Mouse (Mus musculus): Measurements from ENCODE around the gene Spata16. TPM values are rescaled to one million over a fixed set of nuclear protein-coding genes. Genes with fewer than 3 reads are reported as not detected.
"Not testable (repeated sequence)": the region's sequence is repeated elsewhere in the genome, so short reads cannot be mapped to it uniquely, and the experiment has no call there.

Gene Spata16
- total RNA-seq (2021): not detected
- long read RNA-seq, experiment 1: 0 reads
- long read RNA-seq, experiment 2: 0 reads

DNA sequence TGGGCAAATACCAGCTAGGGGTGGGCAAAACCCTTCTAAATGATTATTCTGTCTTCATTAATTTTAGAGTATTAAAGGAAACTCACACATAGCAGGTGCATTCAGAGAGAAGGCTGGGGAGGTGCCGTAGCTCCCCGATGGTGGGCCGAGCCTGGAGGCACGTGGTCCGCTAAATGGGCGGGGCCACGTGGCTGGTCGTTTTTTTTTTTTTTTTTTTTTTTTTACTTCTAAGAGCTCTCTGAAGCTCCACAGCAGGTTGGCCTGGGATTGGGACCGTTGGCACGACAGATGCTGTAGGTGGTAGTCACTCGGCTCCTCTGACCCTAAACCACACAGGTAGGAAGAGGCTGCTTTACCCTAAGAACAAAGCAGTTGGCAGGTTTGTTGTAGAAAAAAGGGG lies at the start of gene Spata16:
Spata16 (plus strand) TSS at position 219 of the 400 bp plus-strand sequence.
- Histone ChIP-seq H3K27ac (no peak within 1 kb of the TSS), H3K4me3 (no peak within 1 kb of the TSS)
- intact Hi-C loops (cut with DNase I): no loop called here
- DNase-seq: no peak
- no peak for TF ChIP-seq CTCF (IDR thresholded peaks at IDR 0.05)

DNA sequence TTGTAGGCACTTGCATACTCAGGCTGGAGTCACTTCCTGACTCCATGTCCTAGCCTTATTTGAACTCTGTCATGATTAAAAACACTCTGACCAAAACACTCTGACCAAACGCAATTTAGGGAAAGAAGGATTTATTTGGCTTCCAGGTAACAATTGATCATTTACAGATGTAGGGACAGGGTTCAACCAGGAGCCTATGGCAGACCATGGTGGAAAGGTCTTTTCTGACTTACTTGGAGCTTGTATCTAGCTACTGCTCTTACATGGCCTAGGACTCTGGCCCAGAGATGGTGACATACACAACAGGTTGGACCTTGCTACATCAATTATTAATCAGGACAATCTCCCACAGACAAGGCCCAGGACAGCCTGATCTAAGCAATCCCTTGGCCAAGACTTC lies 32.6 kb upstream of the Spata16 start:
- intact Hi-C loops (cut with DNase I): no loop called here
- TF ChIP-seq CTCF (IDR thresholded peaks at IDR 0.05): no peak

DNA sequence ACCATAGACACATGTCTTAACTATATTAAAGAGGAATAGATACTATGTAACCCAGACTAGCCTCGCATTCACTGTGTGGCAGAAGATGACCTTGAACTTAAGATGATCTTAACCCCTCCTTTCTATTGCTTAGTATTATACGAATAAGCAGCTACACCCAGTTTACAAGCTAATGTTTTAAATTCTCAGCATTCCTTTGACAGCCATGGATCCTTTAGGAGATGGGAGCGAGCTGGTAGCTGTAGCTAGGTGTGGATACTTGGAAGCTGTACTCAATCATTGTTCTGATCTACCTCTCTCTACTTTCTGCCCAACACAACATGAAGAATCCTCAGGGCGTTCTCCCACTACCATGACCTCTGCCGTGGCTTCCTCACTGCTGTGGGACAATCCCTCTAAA lies 28.9 kb upstream of the Spata16 start:
- intact Hi-C loops (cut with DNase I): no loop called here

More for the DNA sequence above, 32.6 kb upstream of the Spata16 start:
- no peak overlapping the region for H3K27ac ChIP-seq
- no peak for DNase-seq
- no peak overlapping the region for H3K4me3 ChIP-seq

DNA sequence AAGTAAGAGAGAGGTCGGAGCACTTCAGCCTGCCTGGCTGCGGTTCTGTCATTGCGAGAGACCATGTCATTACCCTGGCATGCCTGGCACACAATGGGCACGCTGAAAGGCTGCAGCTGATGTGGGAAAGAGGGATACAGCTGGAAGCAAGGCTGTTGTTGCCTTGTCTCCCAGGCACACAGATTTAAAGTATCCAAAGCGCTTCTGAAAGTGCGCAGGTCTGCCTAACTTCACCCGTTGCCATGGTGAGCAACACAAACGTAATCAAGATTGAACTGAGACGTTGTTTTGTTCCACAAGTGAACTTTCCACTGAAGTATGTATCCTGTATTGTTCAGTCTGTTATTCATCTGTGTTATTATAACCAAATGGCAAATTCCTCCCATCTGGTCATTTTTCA lies 1.8 kb downstream of the Spata16 start:
- no peak for DNase-seq
- intact Hi-C loops (cut with DNase I): no loop called here
- H3K27ac ChIP-seq: no peak overlapping the region
- TF ChIP-seq CTCF (IDR thresholded peaks at IDR 0.05): no peak
- no peak overlapping the region for H3K4me3 ChIP-seq

More for the DNA sequence above, 28.9 kb upstream of the Spata16 start:
- H3K27ac ChIP-seq: no peak overlapping the region
- H3K4me3 ChIP-seq: no peak overlapping the region
- DNase-seq: no peak
- no peak for TF ChIP-seq CTCF (IDR thresholded peaks at IDR 0.05)

DNA sequence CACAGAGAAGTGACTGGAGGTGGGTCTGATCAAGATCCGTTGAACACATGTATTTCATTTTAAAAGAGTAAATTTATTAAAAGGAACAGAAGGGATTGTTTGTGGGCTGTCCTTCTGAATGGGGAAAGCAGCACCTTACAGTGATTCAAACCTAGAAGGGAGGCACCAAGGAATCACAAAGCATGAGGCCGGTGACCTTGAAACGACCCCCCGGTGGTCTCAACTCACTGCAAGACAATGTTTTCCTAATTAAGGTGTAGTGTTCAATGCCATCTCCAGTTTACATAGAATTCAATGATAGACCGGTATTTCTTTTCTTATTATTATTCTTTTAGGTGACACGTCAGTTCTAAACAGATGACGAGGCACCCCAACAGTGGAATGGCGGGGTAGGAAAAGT lies 2.4 kb downstream of the Spata16 start:
- no peak overlapping the region for H3K4me3 ChIP-seq
- DNase-seq: no peak
- intact Hi-C loops (cut with DNase I): no loop called here
- no peak overlapping the region for H3K27ac ChIP-seq
- no peak for TF ChIP-seq CTCF (IDR thresholded peaks at IDR 0.05)

DNA sequence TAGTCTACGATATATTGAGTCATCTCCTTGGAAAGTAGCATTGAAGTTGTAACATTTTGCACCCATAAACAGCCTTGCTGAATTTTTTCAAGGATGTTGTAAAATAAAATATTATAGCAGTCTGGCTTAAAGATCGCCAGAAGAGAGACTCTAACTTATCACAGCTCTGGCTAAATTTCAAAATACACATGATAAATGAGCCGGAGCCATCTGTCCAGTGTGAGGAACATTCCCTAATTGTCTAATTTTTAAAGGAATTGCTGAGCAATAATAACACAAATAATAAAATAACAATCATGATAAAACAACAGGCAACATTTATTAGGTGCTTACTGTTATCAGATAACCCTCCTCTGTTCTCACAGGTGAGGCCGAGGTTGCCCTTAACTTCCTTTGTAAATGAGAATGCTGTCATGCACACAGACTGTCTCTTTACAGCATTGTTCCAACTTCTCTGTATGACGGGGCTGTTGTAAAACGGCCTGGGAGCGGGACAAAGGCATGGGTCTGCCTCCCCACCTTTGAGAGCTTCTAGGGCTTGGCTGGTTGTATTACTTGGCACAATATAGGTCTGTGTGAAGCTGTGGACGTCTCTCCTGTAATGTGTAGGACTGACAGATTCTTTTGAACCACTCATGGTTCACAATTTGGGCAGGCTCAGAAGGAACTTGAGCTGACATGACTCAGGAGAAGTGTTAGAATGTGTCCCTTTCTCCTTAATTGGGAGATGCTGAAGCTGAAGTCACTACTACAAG lies 3.1 kb downstream of the Spata16 start:
- no peak for DNase-seq
- no peak overlapping the region for H3K4me3 ChIP-seq
- H3K27ac ChIP-seq: no peak overlapping the region
- no peak for TF ChIP-seq CTCF (IDR thresholded peaks at IDR 0.05)
- intact Hi-C loops (cut with DNase I): no loop called here

DNA sequence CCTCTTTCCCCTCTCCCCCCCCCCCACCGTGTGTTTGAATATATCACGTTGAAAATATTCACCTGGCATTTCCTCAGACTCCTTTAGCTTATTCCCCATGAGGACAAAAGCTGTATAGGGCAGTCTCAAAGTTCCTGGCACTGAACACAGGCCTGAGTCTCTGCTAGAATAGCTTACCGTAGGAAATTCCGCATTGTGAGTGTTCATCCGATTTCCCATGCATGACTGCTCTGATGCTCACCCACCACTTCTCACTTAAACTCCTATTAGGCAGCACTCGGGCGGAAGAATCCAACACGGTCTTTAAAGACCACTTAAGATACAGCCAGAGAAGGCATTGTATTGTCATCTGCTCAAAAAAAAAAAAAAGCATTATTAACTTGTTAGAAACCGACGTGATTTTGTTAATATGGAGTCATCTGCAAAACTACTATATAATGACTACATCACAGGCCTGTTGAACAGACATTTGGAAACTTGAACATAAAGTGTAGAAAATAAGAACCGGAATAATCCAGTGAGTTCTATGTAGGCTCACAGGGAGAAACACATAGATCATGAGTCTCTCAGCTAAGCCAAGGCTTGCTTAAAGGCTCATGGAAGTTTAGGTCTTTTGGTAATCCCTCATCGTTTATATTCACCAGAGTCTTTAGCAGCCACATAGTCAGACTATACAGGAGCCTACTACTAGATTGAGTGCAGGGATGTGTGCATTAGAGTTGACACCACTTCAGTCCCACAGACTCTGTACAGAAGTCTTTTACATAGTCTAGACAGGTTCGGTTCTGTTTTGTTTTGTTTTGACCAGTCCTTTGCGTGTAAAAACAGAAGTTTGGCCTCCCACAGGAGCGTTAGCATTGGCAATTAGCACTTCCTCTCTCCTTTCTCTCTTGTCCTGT lies 4.2 kb downstream of the Spata16 start:
- TF ChIP-seq CTCF (IDR thresholded peaks at IDR 0.05): no peak
- intact Hi-C loops (cut with DNase I): no loop called here
- no peak overlapping the region for H3K4me3 ChIP-seq
- DNase-seq: no peak
- H3K27ac ChIP-seq: no peak overlapping the region

DNA sequence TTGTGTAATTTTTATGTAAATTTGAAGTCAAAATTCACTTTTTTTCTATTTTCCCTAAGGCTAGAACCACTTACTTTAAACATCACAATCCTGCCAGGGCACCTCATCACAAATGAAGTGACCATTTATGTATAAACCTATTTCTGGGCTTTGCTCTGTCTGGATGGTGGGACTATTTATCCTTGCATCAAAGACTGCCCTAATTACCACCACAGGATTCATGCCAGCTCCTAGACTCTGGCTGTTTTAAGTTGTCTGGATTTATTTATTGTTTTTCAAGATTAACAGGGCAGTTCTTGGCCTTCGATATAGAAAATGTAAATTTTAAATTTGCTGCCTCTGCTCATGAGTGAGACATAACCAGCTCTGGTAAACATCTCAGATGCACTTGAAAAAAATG lies 6.7 kb downstream of the Spata16 start:
- Histone ChIP-seq H3K27ac (no peak overlapping the region), H3K4me3 (no peak overlapping the region)
- intact Hi-C loops (cut with DNase I): no loop called here
- no peak for DNase-seq
- no peak for TF ChIP-seq CTCF (IDR thresholded peaks at IDR 0.05)

DNA sequence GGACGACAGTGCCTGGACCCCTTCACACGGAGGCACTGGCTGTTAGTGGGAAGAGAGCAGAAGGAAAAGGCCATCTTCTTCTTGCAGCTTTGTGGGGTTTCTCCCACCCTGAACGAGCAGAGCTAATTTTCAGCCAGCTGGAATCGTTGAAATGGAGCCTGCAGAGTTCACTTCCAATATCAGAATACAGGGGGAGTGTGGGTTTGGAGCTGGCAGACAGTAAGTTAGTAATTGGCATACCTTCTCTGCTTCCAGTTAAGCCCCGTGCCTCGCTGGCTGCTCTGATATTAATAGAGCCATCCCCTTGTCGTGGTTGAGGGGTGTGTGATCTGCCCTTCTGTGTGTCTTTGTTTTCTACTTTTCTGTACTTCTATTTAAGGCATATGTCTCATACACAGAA lies 9.4 kb downstream of the Spata16 start:
- intact Hi-C loops (cut with DNase I): no loop called here
- Histone ChIP-seq H3K4me3 (no peak overlapping the region), H3K27ac (no peak overlapping the region)
- no peak for DNase-seq
- TF ChIP-seq CTCF (IDR thresholded peaks at IDR 0.05): no peak

DNA sequence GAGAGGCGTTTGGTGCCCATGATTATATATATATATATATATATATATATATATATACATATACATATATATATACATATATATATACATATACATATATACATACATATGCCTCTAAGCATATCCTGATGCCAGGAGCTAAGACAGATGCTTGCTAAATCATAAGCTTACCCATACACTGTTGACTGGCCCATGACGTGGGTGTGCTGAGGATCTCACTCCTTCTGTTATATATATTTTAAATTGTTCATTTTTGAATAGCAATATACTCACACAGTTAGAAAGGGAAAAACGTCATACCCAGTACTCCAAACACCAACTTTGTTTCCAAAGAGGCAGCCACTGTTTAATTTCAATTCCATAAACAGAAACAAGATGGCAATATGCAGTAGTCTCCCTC lies 48.4 kb downstream of the Spata16 start:
- no peak for TF ChIP-seq CTCF (IDR thresholded peaks at IDR 0.05)
- intact Hi-C loops (cut with DNase I): no loop called here
- no peak for DNase-seq
- H3K27ac ChIP-seq: no peak overlapping the region
- no peak overlapping the region for H3K4me3 ChIP-seq

DNA sequence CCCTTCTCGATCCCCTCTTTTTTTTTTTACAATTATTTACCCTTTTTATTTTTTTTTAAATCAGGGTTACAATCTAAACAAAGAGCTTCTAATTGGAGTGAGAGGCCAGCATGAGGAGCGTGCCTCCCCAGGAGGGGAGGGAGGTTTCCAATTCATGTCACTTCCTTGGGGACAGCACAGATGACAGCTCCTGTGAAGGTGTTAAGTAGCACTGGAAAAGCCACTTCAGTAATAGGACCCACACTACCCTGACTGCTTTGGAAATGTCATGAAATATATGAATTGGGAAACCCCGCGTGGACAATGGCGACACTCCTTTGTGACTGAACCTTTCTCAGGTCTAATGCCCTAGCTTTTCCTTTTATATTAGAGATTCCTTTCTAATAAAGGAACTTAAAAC lies 72.1 kb downstream of the Spata16 start:
- DNase-seq; H3K27ac ChIP-seq; H3K4me3 ChIP-seq; intact Hi-C loops (cut with DNase I): not testable (repeated sequence)

DNA sequence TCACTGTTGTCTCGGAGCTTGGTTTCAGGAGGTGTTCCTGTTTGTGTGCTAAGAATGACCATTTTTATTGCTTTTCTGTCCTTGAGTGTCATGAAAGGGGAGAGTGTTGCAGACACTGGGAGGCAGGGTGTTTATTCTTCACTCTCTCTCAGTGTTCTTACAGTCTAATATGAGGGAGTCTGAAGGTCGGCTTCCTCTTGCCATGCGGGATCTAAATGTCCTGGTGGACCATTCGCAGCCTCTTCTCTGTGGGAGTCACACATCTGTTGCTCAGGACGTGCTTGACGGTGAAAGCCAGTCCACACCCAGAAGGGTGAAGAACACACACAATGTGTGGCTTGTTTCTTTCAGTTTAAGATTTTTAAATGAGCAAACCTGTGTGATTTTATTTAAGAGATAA lies 90.1 kb downstream of the Spata16 start:
- H3K27ac ChIP-seq: no peak overlapping the region
- no peak for TF ChIP-seq CTCF (IDR thresholded peaks at IDR 0.05)
- intact Hi-C loops (cut with DNase I): no loop called here
- H3K4me3 ChIP-seq: no peak overlapping the region
- DNase-seq: no peak

DNA sequence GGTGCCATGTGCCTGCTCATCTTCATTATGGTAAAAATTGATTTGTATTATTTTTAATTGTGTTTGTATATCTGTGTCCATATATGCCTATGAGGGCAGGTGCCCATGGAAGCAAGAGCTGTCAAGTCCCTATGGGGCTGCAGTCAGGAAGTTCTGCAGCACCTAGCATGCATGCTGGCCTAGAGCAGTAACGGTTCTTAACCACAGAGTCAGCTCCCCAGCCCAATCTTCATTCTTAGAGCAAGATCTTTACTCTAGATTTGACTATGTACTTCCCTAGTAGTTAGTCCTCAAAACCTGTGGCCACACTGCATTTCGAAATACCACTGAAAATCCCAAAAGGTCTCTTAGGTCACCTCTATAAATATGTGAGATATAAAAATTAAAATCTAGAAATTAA lies 113.1 kb downstream of the Spata16 start:
- no peak for TF ChIP-seq CTCF (IDR thresholded peaks at IDR 0.05)
- no peak overlapping the region for H3K27ac ChIP-seq
- no peak for DNase-seq
- intact Hi-C loops (cut with DNase I): no loop called here
- no peak overlapping the region for H3K4me3 ChIP-seq
